36 mouse cellular contexts compared by ENCODE assay signal in genomic region chr13:91877996-91878395, GRCm38 (mm10). TPM values are rescaled to one million over a fixed set of nuclear protein-coding genes. Genes with fewer than 3 reads are reported as not detected.
DNase-seq lines count a peak whose midpoint lies in the region; ATAC-seq and TF ChIP-seq lines count a peak whose summit lies in the region.
"Had no signal": no experiment of that assay in that cellular context is flagged by ENCODE, and none has a peak within 500 bp of the region (broad histone marks: within the 10 kb centered on the region; RNA-seq: fewer than 3 reads in every experiment).

No protein-coding gene starts in this region.

- peak overlapping the region; percentile 89 for H3K27ac ChIP-seq in heart, embryonic 12.5 days (ENCODE audit: poor library complexity, severe bottlenecking)
- H3K27ac ChIP-seq in heart, embryonic 15.5 days = peak overlapping the region; percentile 89
- no peak overlapping the region for H3K27ac ChIP-seq in forebrain, embryonic 11.5 days (ENCODE audit: low read depth, low read length)
- H3K27ac ChIP-seq: embryonic facial prominence, embryonic 12.5 days; forebrain, embryonic 10.5 days; hindbrain, postnatal 0 days; limb, embryonic 12.5 days; liver, embryonic 15.5 days; midbrain, embryonic 10.5 days; midbrain, embryonic 15.5 days; neural tube, embryonic 13.5 days had no signal

- no peak for ATAC-seq in heart, embryonic 12.5 days (ENCODE audit: insufficient number of reproducible peaks, low FRiP score)
- no peak for ATAC-seq in heart, embryonic 15.5 days (replicated peaks; ENCODE audit: insufficient number of reproducible peaks, insufficient read depth, low FRiP score, low read depth)
- ATAC-seq in forebrain, embryonic 11.5 days (replicated peaks; ENCODE audit: low FRiP score) = no peak
- ATAC-seq: forebrain, embryonic 16.5 days; hindbrain, postnatal 0 days; midbrain, embryonic 15.5 days; Patski had no signal

- H3K27me3 ChIP-seq in heart, embryonic 12.5 days (replicated peaks) = no peaks in the 10 kb centered on the region
- H3K27me3 ChIP-seq in heart, embryonic 15.5 days = no peaks in the 10 kb centered on the region
- H3K27me3 ChIP-seq in myocyte (ENCODE audit: control insufficient read depth, insufficient read depth, insufficient read length) = no peaks in the 10 kb centered on the region
- H3K27me3 ChIP-seq in forebrain, embryonic 11.5 days (ENCODE audit: control insufficient read depth, insufficient read depth, low read length) = no peaks in the 10 kb centered on the region
- H3K27me3 ChIP-seq: embryonic facial prominence, embryonic 12.5 days; limb, embryonic 12.5 days; liver, embryonic 15.5 days; midbrain, embryonic 15.5 days; neural tube, embryonic 13.5 days; Patski had no signal

- H3ac ChIP-seq in myocyte (ENCODE audit: control insufficient read depth, insufficient read length) = no peak overlapping the region

- 63% methylated on average over 3 of the region's 3 CpGs for WGBS in heart, embryonic 12.5 days
- WGBS in heart, embryonic 15.5 days = 63% methylated on average over 3 of the region's 3 CpGs
- 87% methylated on average over 3 of the region's 3 CpGs for WGBS in forebrain, embryonic 11.5 days

- TF ChIP-seq POLR2A in myocyte (IDR thresholded peaks at IDR 0.05; ENCODE audit: insufficient read length, low read depth) = no peak

- H3K9ac ChIP-seq in heart, embryonic 12.5 days = no peak overlapping the region
- H3K9ac ChIP-seq in heart, embryonic 15.5 days = no peak overlapping the region
- H3K9ac ChIP-seq in forebrain, embryonic 11.5 days (ENCODE audit: low read length) = no peak overlapping the region
- H3K9ac ChIP-seq: embryonic facial prominence, embryonic 12.5 days; limb, embryonic 12.5 days; liver, embryonic 15.5 days; lung, embryonic 14.5 days; midbrain, embryonic 15.5 days; neural tube, embryonic 13.5 days had no signal

- DNase-seq in heart, adult 11 months = peak; percentile 83
- DNase-seq in heart, adult 8-10 months (ENCODE audit: low spot score) = no peak
- no peak for DNase-seq in lung, postnatal 25 days (ENCODE audit: low spot score)
- no peak for DNase-seq in forebrain, embryonic 11.5 days (ENCODE audit: low spot score)
- DNase-seq: adrenal gland, postnatal 14 days; cerebellum, adult 11 months; cerebellum, adult 9-10 months; cerebellum, postnatal 36 days; embryo, embryonic 11 days; kidney, adult 11 months; kidney, postnatal 14 days; lung, embryonic 14.5 days; lung, postnatal 14 days; right cerebral cortex, postnatal 4 days; thymus, adult 2 months; thymus, postnatal 36 days had no signal

- no peak overlapping the region for H3K4me2 ChIP-seq in heart, embryonic 12.5 days
- H3K4me2 ChIP-seq in heart, embryonic 15.5 days = peak overlapping the region; percentile 37; the same call in 1 of the 2 replicates
- peak overlapping the region; percentile 61 for H3K4me2 ChIP-seq in myocyte (ENCODE audit: low read depth)
- no peak overlapping the region for H3K4me2 ChIP-seq in forebrain, embryonic 11.5 days (ENCODE audit: low read depth, low read length, severe bottlenecking)
- H3K4me2 ChIP-seq: embryonic facial prominence, embryonic 12.5 days; limb, embryonic 12.5 days; liver, embryonic 15.5 days; lung, embryonic 14.5 days; midbrain, embryonic 15.5 days; neural tube, embryonic 13.5 days had no signal

- H3K9me3 ChIP-seq in heart, embryonic 12.5 days (replicated peaks) = no peaks in the 10 kb centered on the region
- H3K9me3 ChIP-seq in heart, embryonic 15.5 days (replicated peaks) = no peaks in the 10 kb centered on the region
- no peaks in the 10 kb centered on the region for H3K9me3 ChIP-seq in forebrain, embryonic 11.5 days (ENCODE audit: control insufficient read depth, low read length)
- H3K9me3 ChIP-seq: embryonic facial prominence, embryonic 12.5 days; forebrain, embryonic 10.5 days; limb, embryonic 12.5 days; liver, embryonic 15.5 days; midbrain, embryonic 10.5 days; midbrain, embryonic 15.5 days; neural tube, embryonic 13.5 days had no signal

- H3K36me3 ChIP-seq in heart, embryonic 12.5 days = no peaks in the 10 kb centered on the region
- H3K36me3 ChIP-seq in heart, embryonic 15.5 days = no peaks in the 10 kb centered on the region
- H3K36me3 ChIP-seq in myocyte (ENCODE audit: control insufficient read depth, insufficient read depth) = no peaks in the 10 kb centered on the region
- no peaks in the 10 kb centered on the region for H3K36me3 ChIP-seq in forebrain, embryonic 11.5 days (ENCODE audit: control insufficient read depth, insufficient read depth, low read length)
- H3K36me3 ChIP-seq: embryonic facial prominence, embryonic 12.5 days; forebrain, embryonic 10.5 days; limb, embryonic 12.5 days; liver, embryonic 15.5 days; midbrain, embryonic 10.5 days; midbrain, embryonic 15.5 days; neural tube, embryonic 13.5 days had no signal

- no peaks in the 10 kb centered on the region for H3K79me2 ChIP-seq in myocyte (ENCODE audit: control insufficient read depth, insufficient read depth)

- H3K4me3 ChIP-seq in heart, embryonic 12.5 days = no peak overlapping the region
- H3K4me3 ChIP-seq in heart, embryonic 15.5 days = no peak overlapping the region
- no peak overlapping the region for H3K4me3 ChIP-seq in myocyte
- H3K4me3 ChIP-seq in forebrain, embryonic 11.5 days (ENCODE audit: low read depth, low read length) = no peak overlapping the region
- H3K4me3 ChIP-seq: embryonic facial prominence, embryonic 12.5 days; forebrain, embryonic 10.5 days; limb, embryonic 12.5 days; liver, embryonic 15.5 days; midbrain, embryonic 10.5 days; midbrain, embryonic 15.5 days; neural tube, embryonic 13.5 days had no signal

- peaks cover 37% of the 10 kb centered on the region for H3K4me1 ChIP-seq in heart, embryonic 12.5 days (replicated peaks)
- peaks cover 32% of the 10 kb centered on the region for H3K4me1 ChIP-seq in heart, embryonic 15.5 days (replicated peaks)
- no peaks in the 10 kb centered on the region for H3K4me1 ChIP-seq in forebrain, embryonic 11.5 days (replicated peaks; ENCODE audit: control insufficient read depth, insufficient read depth, low read length)
- H3K4me1 ChIP-seq: forebrain, embryonic 10.5 days; limb, embryonic 12.5 days; liver, embryonic 15.5 days; midbrain, embryonic 10.5 days; midbrain, embryonic 15.5 days; neural tube, embryonic 13.5 days had no signal

TF ChIP-seq in myocyte, 11 proteins besides CTCF, POLR2A, EP300 and RAD21:
- TF ChIP-seq POLR2AphosphoS2 (IDR thresholded peaks at IDR 0.05; ENCODE audit: insufficient read length, low read depth) (no peak), SRF (IDR thresholded peaks at IDR 0.05; ENCODE audit: control insufficient read depth, insufficient read length, low read depth) (no peak), TCF3 (IDR thresholded peaks at IDR 0.05; ENCODE audit: insufficient read length, low read depth) (no peak), CEBPB (IDR thresholded peaks at IDR 0.05; ENCODE audit: insufficient read depth, poor library complexity, severe bottlenecking) (no peak), REST (IDR thresholded peaks at IDR 0.05; ENCODE audit: insufficient read depth, insufficient read length) (no peak)

RNA-seq across cellular contexts. Expression of gene Ckmt2, which starts 1.3 kb away (rescaled TPM):
- 1,000 to 10,000 TPM; 2,501 to 2,686 (median 2,598) TPM for total RNA-seq in heart, adult 8-10 months (2022)
- 12.2 and 12.8 TPM in 2 replicates for polyA plus RNA-seq in heart, embryonic 12.5 days (2016; fragmentation: Nextera tagmentation; extraction: Ambion mirVana)
- polyA plus RNA-seq in heart, embryonic 15.5 days (2015; fragmentation: Nextera tagmentation; extraction: Ambion mirVana) = 43.4 and 52.3 TPM in 2 replicates
- 18.1 TPM for polyA plus RNA-seq in myocyte (2012; fragmentation: generic; extraction: Trizol)
- not detected in 2 replicates for polyA plus RNA-seq in forebrain, embryonic 11.5 days (2014; fragmentation: Nextera tagmentation; extraction: Ambion mirVana)
- total RNA-seq: adrenal gland, postnatal 14 days; hindbrain, postnatal 0 days; left cerebral cortex, adult 18-20 months; left cerebral cortex, postnatal 25 days; megakaryocyte progenitor cell, adult 5-6 weeks; MEL had no signal
- polyA plus RNA-seq: embryonic facial prominence, embryonic 12.5 days; forebrain, embryonic 10.5 days; forebrain, embryonic 16.5 days; hindbrain, embryonic 11.5 days; kidney, embryonic 14.5 days; limb, embryonic 12.5 days; liver, adult 2 months; lung, embryonic 14.5 days; midbrain, embryonic 10.5 days; midbrain, embryonic 15.5 days; Patski had no signal

Comparison
In these comparisons a context has a peak if more than half of its experiments do, and no peak if none do; other contexts are left out.
1. H3K4me2 ChIP-seq: peak in heart, embryonic 15.5 days (single experiment) and myocyte (single experiment); none in heart, embryonic 12.5 days (single experiment) and forebrain, embryonic 11.5 days (single experiment).
2. RNA of gene Ckmt2, which starts 1.3 kb away (polyA plus RNA-seq): 43.4 to 52.3 TPM in heart, embryonic 15.5 days, 18.1 TPM in myocyte (single experiment) and 12.2 to 12.8 TPM in heart, embryonic 12.5 days; not detected in forebrain, embryonic 11.5 days; every median in the first group is over 10 times any median in the second.